Mouse (Mus musculus) embryonic fibroblast, embryonic 13.5 days (primary cell): Measurements from ENCODE around the gene Gtf2f2. TPM values are rescaled to one million over a fixed set of nuclear protein-coding genes. Genes with fewer than 3 reads are reported as not detected.
"Not testable (repeated sequence)": the region's sequence is repeated elsewhere in the genome, so short reads cannot be mapped to it uniquely, and the experiment has no call there.

Source experiments
- H3K27ac ChIP-seq: 2 replicates; pipeline ENCODE4 v1.5.1; 2012; ENCODE audit warnings: low read length, control low read depth, inconsistent platforms; ENCODE audit not compliant: insufficient read depth
- H3K4me1 ChIP-seq: 2 replicates; pipeline ENCODE4 v1.6.1; 2011; ENCODE audit warnings: low read length; ENCODE audit not compliant: control insufficient read depth, insufficient read depth
- H3K4me3 ChIP-seq: 2 replicates; pipeline ENCODE4 v1.5.1; 2011; ENCODE audit warnings: mild to moderate bottlenecking, control low read depth, low read length; ENCODE audit not compliant: insufficient read depth
- CTCF ChIP-seq: IDR thresholded peaks from 2 replicates; pipeline ENCODE4 v1.5.1; 2011; ENCODE audit warnings: mild to moderate bottlenecking, control low read depth, low read length, moderate library complexity, borderline replicate concordance; ENCODE audit not compliant: insufficient read depth
- POLR2A ChIP-seq: IDR thresholded peaks from 2 replicates; pipeline ENCODE4 v1.6.1; 2011; ENCODE audit warnings: low read depth, mild to moderate bottlenecking, control low read depth, low read length, moderate library complexity
- polyA plus RNA-seq: library from polyadenylated mRNA; stranded (reverse); fragments of >200 nt; gene quantifications from 2 replicates; pipeline ENCODE4 v1.2.4, GENCODE M21; 2011; ENCODE audit warnings: low read depth; ENCODE audit not compliant: missing spikeins, insufficient read length

The Gtf2f2 gene
- polyA plus RNA-seq, 1 experiment = 23.9 TPM

- no peak overlapping the region for H3K27ac ChIP-seq
- H3K4me3 ChIP-seq = no peak overlapping the region
- peaks cover 10% of the 10 kb centered on the region for H3K4me1 ChIP-seq
- TF ChIP-seq POLR2A (no peak), CTCF (no peak)
Measured at GRCm38 (mm10) chr14:75964000-75964399, 46.7 kb downstream of the Gtf2f2 start.

- H3K4me3 ChIP-seq = no peak overlapping the region
- H3K27ac ChIP-seq = no peak overlapping the region
- peaks cover 10% of the 10 kb centered on the region for H3K4me1 ChIP-seq
- TF ChIP-seq CTCF (no peak), POLR2A (no peak)
Measured at GRCm38 (mm10) chr14:75963215-75963614, 47.5 kb downstream of the Gtf2f2 start.

DNA sequence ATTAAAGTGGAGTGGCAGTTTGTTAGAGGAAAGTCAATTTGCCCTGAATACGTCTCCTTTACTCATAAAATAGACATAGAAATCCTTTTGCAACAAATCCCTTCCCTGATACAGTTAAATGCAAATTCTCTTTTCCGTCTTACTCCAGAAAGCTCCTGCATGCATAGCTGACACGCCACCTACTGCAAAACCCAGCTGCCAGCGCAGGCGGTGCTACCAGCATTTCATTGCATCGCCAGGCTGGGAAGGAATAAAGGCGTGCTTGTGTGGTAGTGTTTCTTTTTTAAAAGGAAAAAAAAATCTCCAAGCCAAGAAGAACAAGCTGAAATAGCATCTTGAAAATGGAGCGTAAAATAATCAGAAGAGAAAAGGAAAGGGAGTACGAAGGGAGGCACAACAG, 48.4 kb downstream of the Gtf2f2 start:
- Histone ChIP-seq H3K4me3 (no peak overlapping the region), H3K4me1 (peaks cover 10% of the 10 kb centered on the region), H3K27ac (no peak overlapping the region)
- TF ChIP-seq CTCF (0 out of 2 replicates have a peak, but pooled peaks have one; percentile 16), POLR2A (no peak)

GRCm38 (mm10) chr14:75954766-75955165, 55.9 kb downstream of the Gtf2f2 start, which contains the start of gene Kctd4:
TSS of gene Kctd4 (plus strand) at chr14:75955009.
- Histone ChIP-seq H3K27ac (no peak within 1 kb of the TSS), H3K4me3 (no peak within 1 kb of the TSS), H3K4me1 (peaks cover 8% of the 10 kb centered on the region)
- TF ChIP-seq POLR2A = no peak
- no peak for TF ChIP-seq CTCF

DNA sequence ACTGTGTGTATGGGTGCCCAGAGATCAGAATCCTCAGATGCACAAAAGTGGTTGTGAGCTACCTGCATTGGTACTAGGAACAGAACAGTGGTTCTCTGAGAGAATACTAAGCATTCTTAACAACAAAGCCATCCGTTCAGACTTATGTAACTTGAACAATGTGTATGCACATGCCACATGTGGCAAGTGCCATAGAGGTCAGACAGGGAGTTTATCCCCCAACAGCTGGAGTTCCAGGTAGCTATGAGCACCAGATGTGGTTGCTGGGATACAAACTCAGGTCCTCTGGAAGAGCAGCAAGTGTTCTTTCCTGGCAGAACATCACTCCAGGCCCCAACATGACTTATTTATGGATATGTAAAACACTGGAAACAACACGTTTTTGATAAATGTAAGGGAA, 57.7 kb downstream of the Gtf2f2 start:
- TF ChIP-seq CTCF (no peak), POLR2A (no peak)
- Histone ChIP-seq H3K4me1 (peaks cover 8% of the 10 kb centered on the region), H3K4me3 (no peak overlapping the region), H3K27ac (no peak overlapping the region)

DNA sequence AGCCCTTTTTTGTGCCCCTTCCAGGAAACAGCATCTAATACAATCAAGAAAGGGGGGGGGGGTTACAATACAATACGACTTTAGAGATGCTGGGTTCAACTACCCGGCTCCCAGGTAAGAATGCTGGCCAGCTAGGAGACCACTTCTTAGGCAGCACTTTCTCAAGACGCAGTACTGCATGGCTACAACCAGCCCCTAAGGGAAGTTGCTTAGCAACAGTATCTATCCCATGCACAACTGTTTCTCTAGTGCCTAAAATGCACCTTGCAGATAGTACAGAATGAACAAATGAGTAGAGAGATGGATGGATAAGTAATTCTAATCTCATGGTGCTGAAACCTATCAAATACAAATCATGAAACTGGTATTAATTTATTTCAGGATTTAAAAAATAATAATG, 63.0 kb downstream of the Gtf2f2 start:
- Histone ChIP-seq H3K4me1 (peaks cover 8% of the 10 kb centered on the region), H3K27ac (no peak overlapping the region), H3K4me3 (no peak overlapping the region)
- no peak for TF ChIP-seq POLR2A
- no peak for TF ChIP-seq CTCF

- no peak overlapping the region for H3K4me3 ChIP-seq
- H3K4me1 ChIP-seq = peaks cover 8% of the 10 kb centered on the region
- TF ChIP-seq POLR2A = no peak
- no peak for TF ChIP-seq CTCF
- no peak overlapping the region for H3K27ac ChIP-seq
Measured at GRCm38 (mm10) chr14:75942365-75942764, 68.3 kb downstream of the Gtf2f2 start.

GRCm38 (mm10) chr14:75941500-75941899, 69.2 kb downstream of the Gtf2f2 start:
- Histone ChIP-seq H3K4me1 (peaks cover 8% of the 10 kb centered on the region), H3K4me3 (no peak overlapping the region), H3K27ac (no peak overlapping the region)
- TF ChIP-seq CTCF = no peak
- no peak for TF ChIP-seq POLR2A

GRCm38 (mm10) chr14:75937714-75938113, 73.0 kb downstream of the Gtf2f2 start:
- H3K4me3 ChIP-seq = no peak overlapping the region
- peaks cover 8% of the 10 kb centered on the region for H3K4me1 ChIP-seq
- no peak for TF ChIP-seq CTCF
- no peak for TF ChIP-seq POLR2A
- peak overlapping the region; percentile 98 for H3K27ac ChIP-seq

- Histone ChIP-seq H3K27ac (no peak overlapping the region), H3K4me1 (peaks cover 7% of the 10 kb centered on the region), H3K4me3 (no peak overlapping the region)
- TF ChIP-seq POLR2A (no peak), CTCF (no peak)
Measured at GRCm38 (mm10) chr14:75934359-75934758, 76.3 kb downstream of the Gtf2f2 start.

DNA sequence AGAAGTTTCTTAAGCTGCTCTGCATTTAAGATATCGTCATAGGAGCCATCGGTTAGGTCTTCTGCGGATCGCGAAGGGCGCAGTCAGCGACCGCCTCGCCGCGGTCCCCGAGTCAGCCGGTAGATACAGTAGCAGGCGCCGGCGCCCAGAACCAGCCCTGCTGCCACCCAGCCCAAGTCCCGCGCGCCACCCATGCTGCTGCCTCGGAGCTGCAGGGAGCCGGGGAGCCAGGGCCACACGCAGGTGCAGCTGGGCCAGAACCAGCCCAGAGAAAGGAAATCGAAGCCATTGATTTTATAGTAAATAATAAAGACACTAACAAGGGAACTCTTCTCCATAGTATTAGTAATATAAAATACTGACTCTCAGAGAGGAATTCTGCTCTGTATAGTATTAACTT, 79.4 kb downstream of the Gtf2f2 start:
- no peak for TF ChIP-seq POLR2A
- no peak for TF ChIP-seq CTCF

GRCm38 (mm10) chr14:75929713-75930112, 81.0 kb downstream of the Gtf2f2 start:
- H3K4me3 ChIP-seq, H3K4me1 ChIP-seq, H3K27ac ChIP-seq: not testable (repeated sequence)

More for the DNA sequence above, 79.4 kb downstream of the Gtf2f2 start:
- Histone ChIP-seq H3K4me1 (no peaks in the 10 kb centered on the region), H3K27ac (no peak overlapping the region), H3K4me3 (no peak overlapping the region)
